Mouse (Mus musculus) ES-E14 (cell line): ENCODE measurements around the gene Dctn1. TPM values are rescaled to one million over a fixed set of nuclear protein-coding genes. Genes with fewer than 3 reads are reported as not detected.
A peak's percentile ranks its signal among the peaks of the same experiment; 100 is the strongest.

Experiments
- DNase-seq: peaks from one replicate; pipeline ENCODE4 v3.0.0-alpha.2; 2013; ENCODE audit warnings: low read depth, low spot score
- H3K27ac ChIP-seq: 2 replicates; pipeline ENCODE4 v1.5.1; 2012; ENCODE audit warnings: low read depth, mild to moderate bottlenecking, low read length, moderate library complexity, mixed read lengths; ENCODE audit not compliant: poor library complexity, insufficient read depth, severe bottlenecking
- H3K36me3 ChIP-seq: 2 replicates; pipeline ENCODE4 v1.6.1; 2012; ENCODE audit warnings: mild to moderate bottlenecking, low read length, moderate library complexity, mixed read lengths; ENCODE audit not compliant: control insufficient read depth, poor library complexity, insufficient read depth, severe bottlenecking
- H3K4me1 ChIP-seq, 2 experiments: fragments of 150-350 bp in 1 of 2; sonication (generic) in 1 of 2; 2 replicates each; pipeline ENCODE4 v1.6.1; 2012; ENCODE audit warnings: low read length in 2 of 2, mild to moderate bottlenecking in 1 of 2, mixed read lengths in 1 of 2; ENCODE audit not compliant: control insufficient read depth in 2 of 2, insufficient read depth in 2 of 2, poor library complexity in 1 of 2
- H3K4me3 ChIP-seq, 2 experiments: fragments of 150-350 bp in 1 of 2; sonication (generic) in 1 of 2; 2 replicates each; pipeline ENCODE4 v1.5.1; 2012; ENCODE audit warnings: low read length in 2 of 2, low read depth in 1 of 2, mild to moderate bottlenecking in 1 of 2, mixed read lengths in 1 of 2; ENCODE audit not compliant: insufficient read depth in 1 of 2, poor library complexity in 1 of 2, severe bottlenecking in 1 of 2
- H3K9ac ChIP-seq: 2 replicates; pipeline ENCODE4 v1.6.1; 2012; ENCODE audit warnings: low read depth, mild to moderate bottlenecking, low read length, mixed read lengths; ENCODE audit not compliant: poor library complexity, insufficient read depth, severe bottlenecking
- H3K9me3 ChIP-seq: fragments of 150-350 bp; sonication (generic); 2 replicates; pipeline ENCODE4 v1.6.1; 2012; ENCODE audit warnings: low read depth, mild to moderate bottlenecking, low read length; ENCODE audit not compliant: control insufficient read depth, insufficient read depth
- CHD2 ChIP-seq: IDR thresholded peaks from 2 replicates; pipeline ENCODE4 v1.6.1; 2014; ENCODE audit warnings: mild to moderate bottlenecking, low read depth, low read length, inconsistent platforms
- HCFC1 ChIP-seq: IDR thresholded peaks from 2 replicates; pipeline ENCODE4 v1.6.1; 2012; ENCODE audit warnings: low read length, inconsistent platforms, borderline replicate concordance; ENCODE audit not compliant: insufficient read depth
- MAFK ChIP-seq: IDR thresholded peaks from 2 replicates; pipeline ENCODE4 v1.6.1; 2014; ENCODE audit warnings: mild to moderate bottlenecking, low read depth, low read length, inconsistent platforms; ENCODE audit not compliant: insufficient read depth
- ZC3H11A ChIP-seq: IDR thresholded peaks from 2 replicates; pipeline ENCODE4 v1.6.1; 2012; ENCODE audit warnings: low read depth, mild to moderate bottlenecking, inconsistent platforms, low read length, borderline replicate concordance
- ZNF384 ChIP-seq: IDR thresholded peaks from 2 replicates; pipeline ENCODE4 v1.6.1; 2012; ENCODE audit warnings: low read depth, low read length, inconsistent platforms
- in situ Hi-C, 2 experiments: fragments of 600-800 bp; cut with MboI; formaldehyde crosslinking; loops; one replicate each; pipeline ENCODE4 v1.15.1; 2025; ENCODE audit warnings: low sequenced_read_pairs in 2 of 2, inconsistent platforms in 1 of 2; ENCODE audit not compliant: unreplicated experiment in 2 of 2
- total RNA-seq: library from RNA; depleted of rRNA; stranded (reverse); fragments of 300-350 nt; gene quantifications from 2 replicates; pipeline ENCODE4 v1.2.3, GENCODE M21; 2012; rRNA removed

The Dctn1 gene
- total RNA-seq, result 40.6 and 41.7 TPM in 2 replicates

DNA sequence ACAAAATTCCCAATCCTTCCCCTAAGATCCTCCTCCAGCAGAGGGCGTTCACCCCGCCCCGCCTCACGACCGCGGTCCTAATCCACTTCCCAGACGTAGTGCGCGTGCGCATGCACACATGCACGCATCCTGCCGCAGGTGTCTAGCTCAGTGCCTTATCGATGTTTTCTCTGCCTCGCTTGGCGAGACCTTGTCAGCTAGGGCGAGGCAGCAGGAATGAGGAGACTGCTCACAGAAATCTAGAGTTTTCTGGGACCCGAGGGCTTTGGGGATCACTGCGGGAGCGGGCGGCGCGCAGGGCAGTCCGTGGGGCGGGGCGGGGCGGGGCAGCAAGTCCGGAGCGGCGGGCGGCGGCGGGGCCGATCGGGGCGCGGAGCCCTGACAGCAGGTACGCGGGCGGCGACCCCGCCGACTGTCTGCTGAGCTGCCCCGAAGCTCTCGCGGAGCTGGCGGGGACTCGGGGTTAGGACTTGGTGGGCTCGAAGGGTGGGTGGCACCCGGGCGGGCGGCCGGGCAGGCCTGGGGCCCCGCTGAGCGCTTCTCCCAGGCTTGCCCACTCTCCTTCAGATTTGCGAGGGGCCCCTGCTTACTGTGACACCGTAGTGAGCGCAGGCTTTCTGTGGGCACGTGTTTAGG, at the start of gene Dctn1:
TSS of gene Dctn1 (plus strand) at position 314 of the 636 bp plus-strand sequence.
- Histone ChIP-seq H3K4me3 (peak within 1 kb of the TSS; percentile 58 to 90), H3K9ac (peak within 1 kb of the TSS; percentile 92), H3K9me3 (no peaks in the 10 kb centered on the region), H3K36me3 (no peaks in the 10 kb centered on the region), H3K4me1 (no peaks in the 10 kb centered on the region), H3K27ac (peak within 1 kb of the TSS; percentile 63; the same call in 1 of the 2 replicates)
- peak; percentile 89 for DNase-seq
- in situ Hi-C loops, result no loop called here
- TF ChIP-seq ZC3H11A (no peak), HCFC1 (peak; percentile 73; the same call in 1 of the 2 replicates)

DNA sequence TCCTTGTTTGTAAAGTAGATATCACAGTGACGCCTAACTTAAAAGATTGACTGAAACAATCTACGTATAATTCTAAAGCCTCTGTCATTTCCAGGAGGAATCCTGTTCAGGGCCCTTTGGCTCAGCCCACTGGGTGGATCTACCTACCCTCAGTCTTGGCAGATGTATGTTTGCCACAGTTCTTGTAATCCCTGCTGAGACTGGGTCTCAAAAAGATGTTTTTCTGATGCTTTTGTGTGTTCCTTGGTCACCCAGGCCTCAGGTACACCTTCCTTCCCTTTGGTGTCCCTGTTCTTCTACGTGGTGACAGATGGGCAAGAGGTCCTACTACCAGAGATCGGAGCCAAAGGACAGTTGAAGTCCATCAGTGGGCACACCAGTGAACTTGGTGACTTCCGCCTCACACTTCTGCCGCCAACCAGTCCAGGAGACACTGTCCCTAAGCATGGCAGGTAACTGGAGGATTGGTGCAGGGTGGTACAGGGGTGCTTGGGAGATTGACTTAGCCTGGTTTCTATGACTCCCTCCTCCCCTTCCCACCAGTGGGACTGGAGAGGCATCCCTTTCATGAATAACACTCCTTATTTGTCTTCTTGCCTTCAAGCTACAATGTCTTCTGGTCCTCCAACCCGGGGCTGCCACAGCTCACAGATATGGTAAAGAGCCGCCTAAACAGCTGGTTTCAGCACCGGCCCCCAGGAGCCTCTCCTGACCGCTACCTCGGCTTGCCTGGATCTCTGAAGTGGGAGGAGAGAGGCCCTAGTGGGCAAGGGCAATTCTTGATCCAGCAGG, 49.2 kb upstream of the Dctn1 start:
- no peak for TF ChIP-seq ZC3H11A
- no peak for TF ChIP-seq ZNF384
- TF ChIP-seq MAFK, result no peak
- Histone ChIP-seq H3K9me3 (no peaks in the 10 kb centered on the region), H3K36me3 (peaks cover 4% of the 10 kb centered on the region; the same call in 1 of the 2 replicates), H3K9ac (no peak overlapping the region), H3K4me1 (peaks cover 0 to 3% of the 10 kb centered on the region in 2 experiments; a peak in 2 of 4 replicates), H3K4me3 (peak overlapping the region; percentile 85 to 99; a peak in 3 of 4 replicates), H3K27ac (no peak overlapping the region)
- in situ Hi-C loops, result no loop called here
- no peak for DNase-seq

DNA sequence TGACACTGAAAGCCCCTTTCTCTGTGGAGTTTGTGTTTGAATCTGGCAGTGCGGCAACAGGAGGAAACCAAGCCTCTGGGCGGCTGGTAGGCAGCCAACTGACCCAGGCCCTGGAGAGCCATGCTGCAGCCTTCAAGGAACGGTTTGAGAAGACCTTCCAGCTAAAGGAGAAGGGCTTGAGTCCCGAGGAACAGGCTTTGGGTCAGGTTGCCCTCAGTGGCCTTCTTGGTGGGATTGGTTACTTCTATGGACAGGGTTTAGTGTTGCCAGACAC, 48.6 kb upstream of the Dctn1 start:
- H3K4me3 ChIP-seq, result no peak overlapping the region
- H3K9ac ChIP-seq, result no peak overlapping the region
- no peak overlapping the region for H3K27ac ChIP-seq
- TF ChIP-seq ZC3H11A, result no peak
- TF ChIP-seq MAFK, result no peak
- no peak for TF ChIP-seq ZNF384
- no peak for TF ChIP-seq CHD2
- no peak for DNase-seq
- H3K36me3 ChIP-seq, result peaks cover 4% of the 10 kb centered on the region; the same call in 1 of the 2 replicates
- H3K4me1 ChIP-seq, result peaks cover 0 to 3% of the 10 kb centered on the region in 2 experiments; a peak in 2 of 4 replicates
- H3K9me3 ChIP-seq, result no peaks in the 10 kb centered on the region
- in situ Hi-C loops, result no loop called here

DNA sequence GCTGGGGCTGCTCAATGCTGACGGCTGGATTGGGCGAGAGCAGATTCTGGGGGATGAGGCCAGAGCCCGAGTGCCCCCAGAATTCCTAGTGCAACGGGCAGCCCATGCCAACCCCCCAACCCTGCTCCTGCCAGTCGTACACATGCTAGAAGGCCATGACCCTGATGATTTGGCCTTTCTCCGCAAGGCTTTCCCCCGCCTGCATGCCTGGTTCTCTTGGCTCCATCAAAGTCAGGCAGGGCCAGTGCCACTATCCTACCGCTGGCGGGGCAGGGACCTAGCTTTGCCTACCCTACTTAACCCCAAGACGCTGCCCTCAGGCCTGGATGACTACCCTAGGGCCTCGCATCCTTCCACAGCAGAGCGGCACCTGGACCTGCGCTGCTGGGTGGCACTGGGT, 48.1 kb upstream of the Dctn1 start:
- in situ Hi-C loops, result no loop called here
- no peak for DNase-seq
- no peak overlapping the region for H3K4me3 ChIP-seq
- H3K9ac ChIP-seq, result no peak overlapping the region
- TF ChIP-seq ZC3H11A (no peak), ZNF384 (no peak), HCFC1 (no peak), MAFK (no peak), CHD2 (no peak)
- H3K36me3 ChIP-seq, result peaks cover 4% of the 10 kb centered on the region; the same call in 1 of the 2 replicates
- no peak overlapping the region for H3K27ac ChIP-seq
- peaks cover 3% of the 10 kb centered on the region in 2 experiments; a peak in 3 of 4 replicates for H3K4me1 ChIP-seq
- no peaks in the 10 kb centered on the region for H3K9me3 ChIP-seq
